8 mouse cellular contexts compared by ENCODE assay signal in genomic region chr3:60762874-60763273, GRCm38 (mm10).
DNase-seq lines count a peak whose midpoint lies in the region; ATAC-seq and TF ChIP-seq lines count a peak whose summit lies in the region.

No protein-coding gene starts in this region.

- H3K4me3 ChIP-seq in intestine, postnatal 0 days (ENCODE audit: low read depth, low read length), result no peak overlapping the region
- H3K4me3 ChIP-seq in intestine, embryonic 16.5 days (ENCODE audit: low read length), result no peak overlapping the region
- no peak overlapping the region for H3K4me3 ChIP-seq in G1E (ENCODE audit: low read depth, low read length)
- H3K4me3 ChIP-seq in forebrain, embryonic 15.5 days, result no peak overlapping the region
- no peak overlapping the region for H3K4me3 ChIP-seq in lung, postnatal 0 days (ENCODE audit: low read depth, low read length)

- no peaks in the 10 kb centered on the region for H3K9me3 ChIP-seq in intestine, postnatal 0 days (ENCODE audit: control insufficient read depth)
- H3K9me3 ChIP-seq in intestine, embryonic 16.5 days (ENCODE audit: control insufficient read depth, low read length), result no peaks in the 10 kb centered on the region
- H3K9me3 ChIP-seq in G1E (replicated peaks), result no peaks in the 10 kb centered on the region
- no peaks in the 10 kb centered on the region for H3K9me3 ChIP-seq in forebrain, embryonic 15.5 days
- no peaks in the 10 kb centered on the region for H3K9me3 ChIP-seq in lung, postnatal 0 days (ENCODE audit: low read length)

- H3K9ac ChIP-seq in intestine, postnatal 0 days (ENCODE audit: low read depth, low read length), result no peak overlapping the region
- no peak overlapping the region for H3K9ac ChIP-seq in intestine, embryonic 16.5 days (ENCODE audit: low read depth, low read length)
- H3K9ac ChIP-seq in forebrain, embryonic 15.5 days (replicated peaks), result no peak overlapping the region
- no peak overlapping the region for H3K9ac ChIP-seq in lung, postnatal 0 days (replicated peaks; ENCODE audit: low read depth)

- DNase-seq in G1E (ENCODE audit: low spot score), result peak; percentile 11
- peak; percentile 4 for DNase-seq in cerebellum, adult 11-12 months
- DNase-seq in kidney, postnatal 14 days, result peak; percentile 63
- DNase-seq in lung, postnatal 0 days (ENCODE audit: low spot score), result peak; percentile 81
- DNase-seq in spleen, postnatal 4 days (ENCODE audit: low spot score in 2 of 2), result peak; percentile 46 to 64

- H3K4me2 ChIP-seq in intestine, postnatal 0 days (replicated peaks; ENCODE audit: low read depth), result no peak overlapping the region
- H3K4me2 ChIP-seq in intestine, embryonic 16.5 days (ENCODE audit: low read depth, low read length), result no peak overlapping the region
- no peak overlapping the region for H3K4me2 ChIP-seq in forebrain, embryonic 15.5 days (replicated peaks)
- H3K4me2 ChIP-seq in lung, postnatal 0 days (replicated peaks; ENCODE audit: low read depth, low read length), result no peak overlapping the region

- no peaks in the 10 kb centered on the region for H3K27me3 ChIP-seq in intestine, postnatal 0 days (replicated peaks; ENCODE audit: control insufficient read depth, insufficient read depth, low read length)
- no peaks in the 10 kb centered on the region for H3K27me3 ChIP-seq in intestine, embryonic 16.5 days (replicated peaks; ENCODE audit: control insufficient read depth, insufficient read depth, low read length)
- H3K27me3 ChIP-seq in G1E (ENCODE audit: insufficient read depth, low read length), result no peaks in the 10 kb centered on the region
- H3K27me3 ChIP-seq in forebrain, embryonic 15.5 days, result no peaks in the 10 kb centered on the region
- no peaks in the 10 kb centered on the region for H3K27me3 ChIP-seq in lung, postnatal 0 days (replicated peaks; ENCODE audit: insufficient read depth, low read length)

- H3K4me1 ChIP-seq in intestine, postnatal 0 days (replicated peaks; ENCODE audit: control insufficient read depth, insufficient read depth, low read length), result no peaks in the 10 kb centered on the region
- H3K4me1 ChIP-seq in intestine, embryonic 16.5 days (ENCODE audit: control insufficient read depth, insufficient read depth, low read length), result no peaks in the 10 kb centered on the region
- peaks cover 13% of the 10 kb centered on the region for H3K4me1 ChIP-seq in G1E (ENCODE audit: insufficient read depth, low read depth, low read length)
- no peaks in the 10 kb centered on the region for H3K4me1 ChIP-seq in forebrain, embryonic 15.5 days
- H3K4me1 ChIP-seq in lung, postnatal 0 days (ENCODE audit: insufficient read depth, low read depth, low read length), result no peaks in the 10 kb centered on the region

- H3K36me3 ChIP-seq in intestine, postnatal 0 days (ENCODE audit: control insufficient read depth, insufficient read depth), result no peaks in the 10 kb centered on the region
- H3K36me3 ChIP-seq in intestine, embryonic 16.5 days (ENCODE audit: control insufficient read depth, insufficient read depth, low read length), result no peaks in the 10 kb centered on the region
- no peaks in the 10 kb centered on the region for H3K36me3 ChIP-seq in G1E (replicated peaks)
- H3K36me3 ChIP-seq in forebrain, embryonic 15.5 days, result no peaks in the 10 kb centered on the region
- no peaks in the 10 kb centered on the region for H3K36me3 ChIP-seq in lung, postnatal 0 days (ENCODE audit: insufficient read depth, low read length)

- WGBS in intestine, postnatal 0 days, result 61% methylated on average over 4 of the region's 4 CpGs
- WGBS in intestine, embryonic 16.5 days, result 58% methylated on average over 4 of the region's 4 CpGs
- WGBS in forebrain, embryonic 15.5 days, result 64% methylated on average over 4 of the region's 4 CpGs
- WGBS in lung, postnatal 0 days, result 42% methylated on average over 4 of the region's 4 CpGs

- no peak for TF ChIP-seq EP300 in lung, postnatal 0 days (IDR thresholded peaks at IDR 0.05)

- no peak overlapping the region for H3K27ac ChIP-seq in intestine, postnatal 0 days (ENCODE audit: low read depth, low read length)
- no peak overlapping the region for H3K27ac ChIP-seq in intestine, embryonic 16.5 days (ENCODE audit: low read length)
- H3K27ac ChIP-seq in forebrain, embryonic 15.5 days (replicated peaks), result no peak overlapping the region
- no peak overlapping the region for H3K27ac ChIP-seq in lung, postnatal 0 days (ENCODE audit: low read length)

- TF ChIP-seq CTCF in intestine, postnatal 0 days (IDR thresholded peaks at IDR 0.05; ENCODE audit: low read depth), result peak; percentile 81
- TF ChIP-seq CTCF in G1E (IDR thresholded peaks at IDR 0.05; ENCODE audit: low read depth, low read length), result 0 out of 2 replicates have a peak, but pooled peaks have one; percentile 40
- peak; percentile 81 for TF ChIP-seq CTCF in lung, postnatal 0 days (IDR thresholded peaks at IDR 0.05)

- no peak for ATAC-seq in intestine, postnatal 0 days
- no peak for ATAC-seq in intestine, embryonic 16.5 days
- peak; percentile 40; the same call in 1 of the 2 replicates for ATAC-seq in G1E (ENCODE audit: extremely low read depth, insufficient number of reproducible peaks, low FRiP score, poor library complexity, severe bottlenecking)
- ATAC-seq in forebrain, embryonic 15.5 days (replicated peaks), result peak; percentile 71
- peak; percentile 35; the same call in 1 of the 2 replicates for ATAC-seq in lung, postnatal 0 days

Comparison
In these comparisons a context has a peak if more than half of its experiments do, and no peak if none do; other contexts are left out.
1. ATAC-seq: peak in G1E (single experiment), forebrain, embryonic 15.5 days (single experiment) and lung, postnatal 0 days (single experiment); none in intestine, postnatal 0 days (single experiment) and intestine, embryonic 16.5 days (single experiment).
2. DNase-seq: peak in every context shown above with its lines; median percentile 81 in lung, postnatal 0 days; 63 in kidney, postnatal 14 days; 55 in spleen, postnatal 4 days; 11 in G1E; 4 in cerebellum, adult 11-12 months.
3. Peak in every context shown above with its lines, with median percentiles within 50 percentile points of each other: CTCF ChIP-seq.